Mouse (Mus musculus) liver, embryonic 14.5 days (tissue): ENCODE measurements around the gene Hbb-bh2.

Experiments used
- CTCF ChIP-seq: IDR thresholded peaks from 2 replicates; pipeline ENCODE4 v1.5.1; 2016; ENCODE audit warnings: antibody characterized with exemption, low read depth, control low read depth
- EP300 ChIP-seq: IDR thresholded peaks from 2 replicates; pipeline ENCODE4 v1.6.1; 2016; ENCODE audit warnings: antibody characterized with exemption, low read depth

DNA sequence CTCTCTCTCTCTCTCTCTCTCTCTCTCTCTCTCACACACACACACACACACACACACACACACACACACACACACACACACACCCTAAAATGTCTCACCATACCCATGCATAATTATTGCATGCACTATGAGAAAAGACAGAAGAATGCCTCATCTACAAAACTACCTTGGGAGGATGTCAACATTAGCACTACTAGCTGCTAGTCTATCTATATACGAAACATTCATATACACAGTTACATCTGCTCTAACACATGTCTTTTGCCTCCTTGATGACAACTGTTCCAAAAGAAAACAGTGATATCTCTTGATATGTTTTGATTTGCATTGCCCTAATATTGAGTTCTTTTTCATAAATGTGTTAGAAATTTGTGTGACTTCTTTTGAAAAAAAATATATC is 30.0 kb downstream of the Hbb-bh2 start:
- peak; percentile 47; the same call in 1 of the 2 replicates for TF ChIP-seq EP300
- TF ChIP-seq CTCF = no peak
